Mouse (Mus musculus) bone marrow, adult 2 months (tissue): Measurements from ENCODE around the gene Pa2g4.

Experiments
- CTCF ChIP-seq: fragments of 200-500 bp; IDR thresholded peaks from 2 replicates; pipeline ENCODE4 v1.5.1; 2011; ENCODE audit warnings: low read length, control low read depth; ENCODE audit not compliant: control insufficient read depth, insufficient read depth
- POLR2A ChIP-seq: fragments of 200-500 bp; IDR thresholded peaks from 2 replicates; pipeline ENCODE4 v1.6.1; 2011; ENCODE audit warnings: low read depth, mild to moderate bottlenecking, control low read depth, low read length, borderline replicate concordance; ENCODE audit not compliant: control insufficient read depth

DNA sequence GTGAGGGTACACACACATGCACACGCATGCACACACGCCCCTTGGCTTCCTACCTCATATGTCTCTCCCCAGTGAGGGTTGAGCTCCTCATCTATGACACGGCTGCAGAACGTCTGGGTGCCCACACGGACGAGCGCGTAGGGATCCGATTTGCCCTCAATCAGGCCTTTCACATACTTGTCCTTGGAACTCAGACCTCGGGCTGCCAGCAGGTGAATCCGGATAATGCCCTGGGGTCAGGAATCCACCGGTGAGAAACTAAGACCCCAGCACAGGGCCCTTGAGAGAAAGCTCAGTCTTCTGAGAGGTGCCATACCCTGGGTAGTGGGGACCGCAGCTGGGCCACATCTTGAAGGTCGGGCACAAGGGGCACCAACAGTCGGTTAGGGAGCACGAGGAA, 45.2 kb downstream of the Pa2g4 start:
- no peak for TF ChIP-seq CTCF
- no peak for TF ChIP-seq POLR2A
